Mouse (Mus musculus) monocyte, adult 2 months (primary cell): ENCODE results near the gene Cdkn2aipnl.

ENCODE experiments used
- DNase-seq, 2 experiments: peaks; one replicate each; pipeline ENCODE4 v3.0.0; 2022; ENCODE audit warnings: low spot score in 2 of 2, low read depth in 1 of 2

The Cdkn2aipnl gene

GRCm38 (mm10) chr11:52003772-52004528 is 36.5 kb downstream of the Cdkn2aipnl start, which contains the start of gene Cdkl3:
Cdkl3 (plus strand) TSS chr11:52004221.
- peak; percentile 76 to 81 for DNase-seq

GRCm38 (mm10) chr11:52005586-52005985 is 38.1 kb downstream of the Cdkn2aipnl start:
- no peak for DNase-seq

DNA sequence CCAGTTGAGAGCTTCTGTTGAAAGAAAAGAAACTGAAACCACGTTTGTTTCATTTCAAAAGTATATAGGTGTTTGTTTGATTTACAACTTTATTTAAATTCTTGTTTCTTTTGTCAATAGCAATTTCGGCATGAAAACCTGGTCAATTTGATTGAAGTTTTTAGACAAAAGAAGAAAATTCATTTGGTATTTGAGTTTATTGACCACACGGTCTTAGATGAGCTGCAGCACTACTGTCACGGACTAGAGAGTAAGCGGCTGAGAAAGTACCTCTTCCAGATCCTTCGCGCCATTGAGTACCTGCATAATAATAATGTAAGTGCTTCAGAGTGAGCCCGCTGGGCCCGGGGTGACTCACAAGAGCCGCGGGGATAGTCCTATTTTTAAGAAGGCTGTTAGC is 43.5 kb downstream of the Cdkn2aipnl start:
- no peak for DNase-seq

GRCm38 (mm10) chr11:52011541-52011940 is 44.1 kb downstream of the Cdkn2aipnl start:
- no peak for DNase-seq

- DNase-seq = no peak
These were observed 50.8 kb downstream of the Cdkn2aipnl start for GRCm38 (mm10) chr11:52018217-52018616.
